Comparison of ENCODE assay signal across 8 mouse cellular contexts in the genomic region with DNA sequence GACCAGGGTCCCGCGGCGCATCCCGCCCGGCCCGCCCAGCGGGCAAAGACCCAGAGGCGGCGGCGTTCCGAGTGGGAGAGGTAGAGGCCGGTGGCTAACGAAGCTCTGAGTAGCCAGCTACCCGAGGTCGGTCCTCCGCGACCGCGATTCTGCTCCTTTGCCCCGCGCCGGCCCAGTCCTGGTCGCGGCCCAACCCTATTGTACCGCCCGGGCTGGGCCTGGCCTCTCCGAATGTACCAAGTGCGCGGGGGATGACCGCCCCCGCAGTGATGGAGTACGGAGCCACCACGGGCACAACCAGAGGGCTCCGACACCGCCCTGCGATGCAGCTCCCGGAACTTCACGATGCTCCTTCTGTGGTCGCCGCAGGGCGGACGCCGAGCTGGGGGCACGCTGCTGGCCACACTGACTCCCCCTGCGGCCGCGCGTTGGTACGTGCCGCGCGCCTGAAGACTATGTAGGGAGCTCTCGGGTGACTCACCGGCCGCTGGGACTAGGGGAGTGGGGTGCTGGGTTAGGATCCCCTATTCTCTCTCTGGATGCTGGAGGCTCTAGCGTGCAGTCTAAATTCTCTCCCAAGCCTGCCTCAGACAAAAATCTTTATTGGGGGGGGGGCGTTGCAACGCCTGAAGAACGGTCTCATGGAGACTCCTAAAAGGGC. TPM values are rescaled to one million over a fixed set of nuclear protein-coding genes. Genes with fewer than 3 reads are reported as not detected.
A peak's percentile ranks its signal among the peaks of the same experiment; 100 is the strongest.
DNase-seq lines count a peak whose midpoint lies in the region; ATAC-seq lines count a peak whose summit lies in the region.

A gene (minus strand): TSS at position 213 of the 661 bp plus-strand sequence.

- H3K9ac ChIP-seq in hindbrain, embryonic 11.5 days (ENCODE audit: low read depth, low read length): peak within 1 kb of the TSS; percentile 99

- peak within 1 kb of the TSS; percentile 95 for H3K27ac ChIP-seq in hindbrain, embryonic 11.5 days (ENCODE audit: low read depth, low read length)

- H3K27me3 ChIP-seq in hindbrain, embryonic 11.5 days (ENCODE audit: control insufficient read depth, insufficient read depth, low read length): no peaks in the 10 kb centered on the region

- peak within 1 kb of the TSS; percentile 75 for H3K4me2 ChIP-seq in hindbrain, embryonic 11.5 days (replicated peaks; ENCODE audit: low read depth, low read length)

- H3K4me3 ChIP-seq in hindbrain, embryonic 11.5 days (ENCODE audit: low read depth, low read length): peak within 1 kb of the TSS; percentile 100

- peak; percentile 84 for DNase-seq in MN1 (ENCODE audit: low spot score)
- peak; percentile 93 for DNase-seq in cerebellum, adult 9-11 months
- DNase-seq in frontal cortex, postnatal 10 days (ENCODE audit: low spot score in 2 of 2): peak; percentile 72 to 82
- DNase-seq in hindbrain, embryonic 11.5 days (ENCODE audit: low spot score): peak; percentile 90
- peak; percentile 87 to 91 for DNase-seq in layer of hippocampus, postnatal 10 days (ENCODE audit: low spot score in 2 of 2)
- DNase-seq in lung, postnatal 10 days: peak; percentile 89
- DNase-seq in ovary, postnatal 14 days (ENCODE audit: low spot score): peak; percentile 84
- DNase-seq in thymus, postnatal 10 days (ENCODE audit: low spot score in 2 of 2): peak; percentile 69 to 86

- peaks cover 36% of the 10 kb centered on the region for H3K4me1 ChIP-seq in hindbrain, embryonic 11.5 days (replicated peaks; ENCODE audit: control insufficient read depth, insufficient read depth, low read length)

- under 1% methylated on average over 59 of the region's 59 CpGs for WGBS in hindbrain, embryonic 11.5 days

- H3K36me3 ChIP-seq in hindbrain, embryonic 11.5 days (ENCODE audit: control insufficient read depth, insufficient read depth, low read length): no peaks in the 10 kb centered on the region

- no peaks in the 10 kb centered on the region for H3K9me3 ChIP-seq in hindbrain, embryonic 11.5 days (ENCODE audit: control insufficient read depth, low read length)

- ATAC-seq in hindbrain, embryonic 11.5 days (ENCODE audit: low FRiP score): peak; percentile 85

RNA-seq across cellular contexts. Expression of the gene that starts here (rescaled TPM):
- 54.6 and 65.5 TPM in 2 replicates for polyA plus RNA-seq in hindbrain, embryonic 11.5 days (2014; fragmentation: Nextera tagmentation; extraction: Ambion mirVana)
- total RNA-seq in layer of hippocampus, postnatal 10 days (2021): 100 to 1,000 TPM; 204 to 206 TPM

Comparison
In these comparisons a context has a peak if more than half of its experiments do, and no peak if none do; other contexts are left out.
1. Peak in every context shown above with its lines: DNase-seq, ATAC-seq, H3K4me3 ChIP-seq and H3K27ac ChIP-seq.